Mouse (Mus musculus) embryonic facial prominence, embryonic 12.5 days (tissue): ENCODE measurements around the gene 9130008F23Rik. TPM values are rescaled to one million over a fixed set of nuclear protein-coding genes. Genes with fewer than 3 reads are reported as not detected.

Source experiments
- ATAC-seq: fragments of 200-750 bp; cut with Nextera tagmentation; 2 replicates; pipeline ENCODE4 v1.8.0; 2017; ENCODE audit not compliant: insufficient number of reproducible peaks, insufficient read depth, low FRiP score, low TSS enrichment
- H3K27ac ChIP-seq: fragments of 300-500 bp; sonication (generic); 2 replicates; pipeline ENCODE4 v1.5.1; 2016; ENCODE audit warnings: mild to moderate bottlenecking
- H3K27me3 ChIP-seq: fragments of 300-500 bp; sonication (generic); 2 replicates; pipeline ENCODE4 v1.6.1; 2016; ENCODE audit warnings: mild to moderate bottlenecking, moderate library complexity
- H3K36me3 ChIP-seq: fragments of 300-500 bp; sonication (generic); 2 replicates; pipeline ENCODE4 v1.6.1; 2016; ENCODE audit warnings: mild to moderate bottlenecking
- H3K4me1 ChIP-seq: fragments of 300-500 bp; sonication (generic); 2 replicates; pipeline ENCODE4 v1.6.1; 2016
- H3K4me2 ChIP-seq: fragments of 300-500 bp; sonication (generic); replicated peaks from 2 replicates; pipeline ENCODE4 v1.6.1; 2016; ENCODE audit warnings: mild to moderate bottlenecking, moderate library complexity
- H3K4me3 ChIP-seq: fragments of 300-500 bp; sonication (generic); 2 replicates; pipeline ENCODE4 v1.5.1; 2016; ENCODE audit warnings: mild to moderate bottlenecking
- H3K9ac ChIP-seq: fragments of 300-500 bp; sonication (generic); 2 replicates; pipeline ENCODE4 v1.6.1; 2016; ENCODE audit warnings: mild to moderate bottlenecking, moderate library complexity
- H3K9me3 ChIP-seq: fragments of 300-500 bp; sonication (generic); 2 replicates; pipeline ENCODE4 v1.6.1; 2016; ENCODE audit warnings: mild to moderate bottlenecking, moderate library complexity
- WGBS: fragments of 180-500 bp; shearing (Covaris S2); methylation state at CpG from one replicate; pipeline ENCODE4 v1.1.7; 2016; 5-methylcytosine and 5-hydroxymethylcytosine counted together
- polyA plus RNA-seq: library from polyadenylated mRNA; unstranded; fragments of >200 nt; fragmentation: Nextera tagmentation; extraction: Ambion mirVana; gene quantifications from 2 replicates; pipeline ENCODE4 v1.2.1, GENCODE M21; 2016

9130008F23Rik gene
- 1.4 and 1.5 TPM in 2 replicates for polyA plus RNA-seq

- Histone ChIP-seq H3K27ac (no peak within 1 kb of the TSS), H3K9me3 (no peaks in the 10 kb centered on the region), H3K9ac (peak within 1 kb of the TSS; percentile 59), H3K36me3 (no peaks in the 10 kb centered on the region), H3K4me3 (peak within 1 kb of the TSS; percentile 56), H3K4me1 (no peaks in the 10 kb centered on the region), H3K4me2 (peak within 1 kb of the TSS; percentile 91), H3K27me3 (no peaks in the 10 kb centered on the region)
- peak; percentile 63 for ATAC-seq
- WGBS: under 1% methylated on average over 40 of the region's 40 CpGs
Observed at GRCm38 (mm10) chr17:40879924-40880691, at the start of gene 9130008F23Rik. Gene 9130008F23Rik (minus strand): TSS chr17:40880559.

- Histone ChIP-seq H3K9ac (no peak overlapping the region), H3K4me2 (no peak overlapping the region), H3K4me1 (no peaks in the 10 kb centered on the region), H3K4me3 (no peak overlapping the region), H3K27me3 (no peaks in the 10 kb centered on the region), H3K36me3 (no peaks in the 10 kb centered on the region), H3K27ac (no peak overlapping the region), H3K9me3 (no peaks in the 10 kb centered on the region)
- whole genome bisulfite sequencing: 88% methylated on average over 2 of the region's 2 CpGs
- ATAC-seq: no peak
Observed at GRCm38 (mm10) chr17:40915499-40915898, 35.1 kb upstream of the 9130008F23Rik start.

GRCm38 (mm10) chr17:40914250-40914649 is 33.9 kb upstream of the 9130008F23Rik start, which contains the start of gene Glyatl3:
Gene Glyatl3 (minus strand): TSS chr17:40914350.
- WGBS: 93% methylated on average over 2 of the region's 2 CpGs
- ATAC-seq: no peak

GRCm38 (mm10) chr17:40904721-40905154 is 24.4 kb upstream of the 9130008F23Rik start:
- ATAC-seq: no peak

More at GRCm38 (mm10) chr17:40914250-40914649, 33.9 kb upstream of the 9130008F23Rik start, which contains the start of gene Glyatl3:
- H3K27ac ChIP-seq: no peak within 1 kb of the TSS
- H3K36me3 ChIP-seq: no peaks in the 10 kb centered on the region
- no peaks in the 10 kb centered on the region for H3K4me1 ChIP-seq
- no peak within 1 kb of the TSS for H3K4me2 ChIP-seq
- H3K4me3 ChIP-seq: no peak within 1 kb of the TSS
- H3K9ac ChIP-seq: no peak within 1 kb of the TSS
- no peaks in the 10 kb centered on the region for H3K9me3 ChIP-seq
- H3K27me3 ChIP-seq: no peaks in the 10 kb centered on the region

GRCm38 (mm10) chr17:40904056-40904597 is 23.8 kb upstream of the 9130008F23Rik start:
- Histone ChIP-seq H3K4me1 (peaks cover 9% of the 10 kb centered on the region; the same call in 1 of the 2 replicates), H3K9me3 (no peaks in the 10 kb centered on the region), H3K9ac (no peak overlapping the region), H3K36me3 (no peaks in the 10 kb centered on the region), H3K4me2 (peak overlapping the region; percentile 42), H3K27me3 (no peaks in the 10 kb centered on the region), H3K4me3 (no peak overlapping the region), H3K27ac (no peak overlapping the region)
- ATAC-seq: no peak
- 8% methylated on average over 11 of the region's 11 CpGs for WGBS

More at GRCm38 (mm10) chr17:40904721-40905154, 24.4 kb upstream of the 9130008F23Rik start:
- H3K27me3 ChIP-seq: no peaks in the 10 kb centered on the region
- WGBS: 8% methylated on average over 13 of the region's 14 CpGs
- H3K36me3 ChIP-seq: no peaks in the 10 kb centered on the region
- peaks cover 9% of the 10 kb centered on the region; the same call in 1 of the 2 replicates for H3K4me1 ChIP-seq
- H3K4me2 ChIP-seq: peak overlapping the region; percentile 42
- no peak overlapping the region for H3K4me3 ChIP-seq
- H3K9me3 ChIP-seq: no peaks in the 10 kb centered on the region
- no peak overlapping the region for H3K9ac ChIP-seq
- H3K27ac ChIP-seq: no peak overlapping the region

GRCm38 (mm10) chr17:40903345-40903744 is 23.0 kb upstream of the 9130008F23Rik start:
- H3K4me2 ChIP-seq: no peak overlapping the region

GRCm38 (mm10) chr17:40899783-40900363 is 19.5 kb upstream of the 9130008F23Rik start:
- H3K36me3 ChIP-seq: no peaks in the 10 kb centered on the region
- 26% methylated on average over 4 of the region's 4 CpGs for WGBS
- no peak for ATAC-seq
- no peak overlapping the region for H3K9ac ChIP-seq
- H3K4me1 ChIP-seq: peaks cover 9% of the 10 kb centered on the region; the same call in 1 of the 2 replicates
- H3K27ac ChIP-seq: no peak overlapping the region
- H3K4me3 ChIP-seq: no peak overlapping the region
- H3K9me3 ChIP-seq: no peaks in the 10 kb centered on the region
- no peaks in the 10 kb centered on the region for H3K27me3 ChIP-seq
- no peak overlapping the region for H3K4me2 ChIP-seq

More at GRCm38 (mm10) chr17:40903345-40903744, 23.0 kb upstream of the 9130008F23Rik start:
- no peak overlapping the region for H3K9ac ChIP-seq
- ATAC-seq: no peak
- peaks cover 9% of the 10 kb centered on the region; the same call in 1 of the 2 replicates for H3K4me1 ChIP-seq
- no peak overlapping the region for H3K4me3 ChIP-seq
- no peaks in the 10 kb centered on the region for H3K9me3 ChIP-seq
- no peaks in the 10 kb centered on the region for H3K27me3 ChIP-seq
- no peak overlapping the region for H3K27ac ChIP-seq
- WGBS: 74% methylated on average over 4 of the region's 4 CpGs
- H3K36me3 ChIP-seq: no peaks in the 10 kb centered on the region

- no peaks in the 10 kb centered on the region for H3K36me3 ChIP-seq
- no peaks in the 10 kb centered on the region for H3K4me1 ChIP-seq
- 80% methylated on average over 1 of the region's 1 CpGs for WGBS
- ATAC-seq: no peak
- H3K4me3 ChIP-seq: no peak overlapping the region
- no peak overlapping the region for H3K4me2 ChIP-seq
- H3K9ac ChIP-seq: no peak overlapping the region
- no peaks in the 10 kb centered on the region for H3K27me3 ChIP-seq
- no peak overlapping the region for H3K27ac ChIP-seq
- no peaks in the 10 kb centered on the region for H3K9me3 ChIP-seq
Observed at GRCm38 (mm10) chr17:40896863-40897262, 16.5 kb upstream of the 9130008F23Rik start.

- Histone ChIP-seq H3K9ac (no peak overlapping the region), H3K36me3 (no peaks in the 10 kb centered on the region), H3K9me3 (no peaks in the 10 kb centered on the region), H3K4me1 (no peaks in the 10 kb centered on the region), H3K27me3 (no peaks in the 10 kb centered on the region), H3K4me3 (no peak overlapping the region), H3K4me2 (no peak overlapping the region), H3K27ac (no peak overlapping the region)
- 77% methylated on average over 4 of the region's 4 CpGs for WGBS
- ATAC-seq: no peak
Observed at GRCm38 (mm10) chr17:40887849-40888536, 7.6 kb upstream of the 9130008F23Rik start.

GRCm38 (mm10) chr17:40885155-40885554 is 4.8 kb upstream of the 9130008F23Rik start:
- no peak for ATAC-seq

GRCm38 (mm10) chr17:40882172-40882571 is 1.8 kb upstream of the 9130008F23Rik start:
- H3K9me3 ChIP-seq: no peaks in the 10 kb centered on the region
- no peak overlapping the region for H3K4me3 ChIP-seq
- H3K4me2 ChIP-seq: no peak overlapping the region
- no peaks in the 10 kb centered on the region for H3K36me3 ChIP-seq
- no peak for ATAC-seq
- no peaks in the 10 kb centered on the region for H3K4me1 ChIP-seq
- no peak overlapping the region for H3K9ac ChIP-seq
- H3K27me3 ChIP-seq: no peaks in the 10 kb centered on the region
- no peak overlapping the region for H3K27ac ChIP-seq
- WGBS: 92% methylated on average over 6 of the region's 6 CpGs

More at GRCm38 (mm10) chr17:40885155-40885554, 4.8 kb upstream of the 9130008F23Rik start:
- no peak overlapping the region for H3K9ac ChIP-seq
- no peak overlapping the region for H3K4me3 ChIP-seq
- H3K9me3 ChIP-seq: no peaks in the 10 kb centered on the region
- H3K27me3 ChIP-seq: no peaks in the 10 kb centered on the region
- no peaks in the 10 kb centered on the region for H3K36me3 ChIP-seq
- WGBS: 77% methylated on average over 4 of the region's 4 CpGs
- H3K4me1 ChIP-seq: no peaks in the 10 kb centered on the region
- no peak overlapping the region for H3K27ac ChIP-seq
- no peak overlapping the region for H3K4me2 ChIP-seq
